Mouse (Mus musculus) embryonic fibroblast, embryonic 13.5 days (primary cell): ENCODE data around the gene Ccdc70.

Source experiments
- CTCF ChIP-seq: IDR thresholded peaks from 2 replicates; pipeline ENCODE4 v1.5.1; 2011; ENCODE audit warnings: mild to moderate bottlenecking, control low read depth, low read length, moderate library complexity, borderline replicate concordance; ENCODE audit not compliant: insufficient read depth
- POLR2A ChIP-seq: IDR thresholded peaks from 2 replicates; pipeline ENCODE4 v1.6.1; 2011; ENCODE audit warnings: low read depth, mild to moderate bottlenecking, control low read depth, low read length, moderate library complexity

DNA sequence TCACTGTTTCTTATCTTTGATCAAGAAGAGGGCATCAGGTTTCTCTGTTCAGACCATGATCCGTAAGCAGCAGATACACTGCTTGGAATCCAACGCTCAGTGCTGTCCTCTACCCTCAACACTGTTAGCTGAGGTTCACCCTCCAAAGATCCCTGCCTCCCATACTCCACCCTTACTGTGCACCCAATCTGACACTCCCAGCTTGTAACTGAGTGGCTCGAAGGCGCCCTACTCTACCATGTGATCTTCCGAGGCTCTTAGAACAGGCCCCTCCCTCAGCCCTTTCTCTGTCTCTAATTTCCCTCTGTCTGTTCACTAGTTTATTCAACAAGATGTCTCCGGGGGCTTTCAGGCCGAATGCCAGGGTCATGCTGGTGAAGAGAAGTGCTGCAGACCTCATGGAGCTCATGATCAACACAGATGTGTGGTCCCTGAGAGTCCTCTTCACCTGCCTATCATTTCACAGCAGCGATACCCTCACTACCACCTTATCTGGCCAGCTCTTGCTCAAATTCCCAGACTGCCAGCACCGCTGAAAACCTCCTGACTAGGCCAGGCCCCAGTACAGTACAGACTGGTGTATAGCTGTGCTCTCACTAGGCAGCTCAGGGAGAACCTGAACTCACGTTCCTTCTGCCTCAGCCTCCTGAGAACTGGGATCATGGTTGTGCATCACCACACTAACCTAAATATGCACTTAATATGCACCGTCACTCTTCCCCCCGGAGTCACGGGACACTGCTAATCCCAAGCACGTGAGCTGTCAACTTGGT, 35.4 kb downstream of the Ccdc70 start:
- TF ChIP-seq CTCF: no peak
- TF ChIP-seq POLR2A: no peak
